Mouse (Mus musculus) T-helper 1 cell (primary cell): ENCODE measurements around the gene Sema5a.

ENCODE experiments used
- in situ Hi-C: fragments of 300-600 bp; cut with MboI, MseI; formaldehyde crosslinking; loops from one replicate; pipeline ENCODE4 v1.15.1; 2025; ENCODE audit warnings: high pct_unique_total_duplicates

Sema5a gene

DNA sequence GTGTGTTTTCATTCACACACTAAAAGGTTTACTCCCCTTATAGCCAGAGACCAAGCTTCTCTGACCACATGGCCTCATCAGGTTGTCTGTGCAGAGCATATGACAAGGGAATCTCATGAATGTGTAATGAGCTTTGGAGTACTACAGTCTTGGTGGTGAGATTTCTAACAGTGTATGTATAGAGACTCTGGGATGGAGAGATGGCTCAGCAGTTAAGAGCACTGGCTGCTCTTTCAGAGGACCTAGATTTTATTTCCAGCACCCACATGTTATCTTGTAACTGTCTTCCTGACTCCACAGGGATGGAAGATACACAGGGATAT lies 189.2 kb downstream of the Sema5a start:
- in situ Hi-C loops: no loop called here

DNA sequence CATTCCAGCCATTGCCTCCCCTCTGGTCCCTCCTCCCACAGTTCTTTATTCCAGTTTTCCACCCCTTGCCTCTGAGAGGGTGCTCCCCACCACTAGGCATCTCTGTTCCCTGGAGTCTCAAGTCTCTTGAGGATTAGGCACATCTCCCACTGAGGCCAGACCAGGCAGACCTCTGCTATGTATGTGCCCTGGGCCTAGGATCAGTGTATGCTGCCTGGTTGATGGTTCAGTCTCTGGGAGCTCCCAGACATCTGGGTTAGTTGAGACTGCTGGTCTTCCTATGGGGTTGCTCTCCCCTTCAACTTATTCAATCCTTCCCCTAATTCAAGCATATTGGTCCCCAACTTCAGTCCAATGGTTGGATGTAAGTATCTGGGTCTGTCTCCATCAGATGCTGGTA lies 189.7 kb downstream of the Sema5a start:
- in situ Hi-C loops: no loop called here

GRCm38 (mm10) chr15:32437654-32438053 lies 193.0 kb downstream of the Sema5a start:
- in situ Hi-C loops: no loop called here

DNA sequence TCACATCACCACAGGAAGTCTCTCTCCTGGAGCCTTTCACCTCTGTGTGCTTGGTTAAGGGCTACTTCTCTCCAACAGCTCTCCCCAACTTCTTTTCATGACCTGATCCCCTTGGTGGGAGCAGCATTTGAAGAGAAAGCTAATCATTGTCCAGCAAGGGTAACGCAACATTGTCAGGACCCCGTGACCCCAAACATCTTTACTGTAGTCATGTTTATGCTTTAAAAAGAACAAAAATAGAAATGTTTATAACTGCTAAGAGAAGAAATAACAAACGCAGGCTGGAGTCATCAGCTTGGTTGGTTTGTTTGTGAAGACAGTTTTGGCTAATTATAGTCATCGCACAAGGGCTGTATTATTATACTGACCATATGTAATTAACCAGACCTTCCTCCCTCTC lies 198.1 kb downstream of the Sema5a start:
- in situ Hi-C loops: no loop called here

GRCm38 (mm10) chr15:32447558-32448349 lies 203.1 kb downstream of the Sema5a start:
- in situ Hi-C loops: no loop called here

- in situ Hi-C loops: no loop called here
These were observed 214.4 kb downstream of the Sema5a start for GRCm38 (mm10) chr15:32459046-32459445.

GRCm38 (mm10) chr15:32460238-32460637 lies 215.6 kb downstream of the Sema5a start:
- in situ Hi-C loops: no loop called here

DNA sequence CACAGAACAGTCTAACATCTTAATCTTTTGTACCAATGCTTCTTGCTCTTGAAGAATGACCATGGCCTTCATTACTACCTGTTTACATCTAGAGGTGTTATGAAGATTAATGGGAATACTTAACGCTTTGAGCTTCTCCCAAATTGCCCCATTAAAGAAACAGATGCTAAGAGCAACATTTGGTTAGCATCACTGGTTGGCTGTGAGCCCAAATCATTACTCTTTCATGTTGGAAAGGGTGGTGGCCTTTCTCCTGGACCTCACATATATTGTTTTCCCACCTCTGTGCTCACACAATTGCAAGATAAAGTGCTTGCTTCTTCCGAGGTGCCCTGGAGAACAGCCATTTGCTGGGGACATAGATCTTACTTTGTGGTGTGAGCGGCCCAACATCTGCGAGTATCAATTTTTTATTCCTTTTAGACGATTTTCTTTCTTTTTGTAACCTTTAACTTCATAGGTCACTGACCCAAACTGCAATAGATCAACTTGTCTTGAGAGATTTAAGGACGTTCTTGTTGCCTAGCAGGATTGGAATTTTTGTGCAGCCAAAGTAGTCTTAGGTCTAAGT lies 227.0 kb downstream of the Sema5a start:
- in situ Hi-C loops: no loop called here

DNA sequence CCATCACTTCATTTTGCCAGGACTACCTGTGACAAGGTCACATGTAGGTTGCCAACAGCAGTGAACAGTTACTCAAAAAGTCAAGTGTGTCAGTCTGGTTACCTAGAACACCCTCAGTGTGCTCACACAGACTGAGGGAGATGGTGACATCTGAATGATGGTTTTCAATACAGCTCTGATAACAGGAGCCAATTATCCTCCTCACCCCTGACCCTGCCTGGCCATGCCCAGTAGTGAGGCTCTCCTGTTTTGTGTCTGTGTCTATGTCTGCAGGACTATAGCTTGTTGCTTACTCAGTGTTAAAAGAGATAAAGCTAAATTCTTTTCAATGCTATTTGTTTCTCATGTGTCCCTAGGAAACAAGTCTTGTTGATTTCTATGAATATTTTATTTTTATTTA lies 236.1 kb downstream of the Sema5a start:
- in situ Hi-C loops: no loop called here

GRCm38 (mm10) chr15:32485064-32485964 lies 240.7 kb downstream of the Sema5a start:
- in situ Hi-C loops: no loop called here

DNA sequence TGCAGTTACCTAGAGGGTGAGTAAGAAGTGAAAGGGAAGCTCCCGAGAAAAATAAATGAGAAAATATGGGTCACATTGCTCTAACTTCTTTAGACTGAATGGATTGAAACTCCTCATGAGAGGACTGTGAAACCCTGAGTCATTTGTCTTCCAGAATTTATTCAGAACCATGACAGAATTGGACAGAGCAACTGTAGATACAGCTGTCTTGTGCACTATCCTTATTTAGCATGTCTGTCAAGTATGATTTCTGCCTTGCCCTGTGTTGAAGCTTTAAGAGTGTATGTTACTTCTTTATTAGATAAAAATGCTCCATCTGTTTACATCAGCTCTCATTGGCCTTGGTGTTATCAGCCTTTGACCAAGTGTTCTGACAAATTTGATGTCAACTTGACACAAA lies 243.4 kb downstream of the Sema5a start:
- in situ Hi-C loops: no loop called here

DNA sequence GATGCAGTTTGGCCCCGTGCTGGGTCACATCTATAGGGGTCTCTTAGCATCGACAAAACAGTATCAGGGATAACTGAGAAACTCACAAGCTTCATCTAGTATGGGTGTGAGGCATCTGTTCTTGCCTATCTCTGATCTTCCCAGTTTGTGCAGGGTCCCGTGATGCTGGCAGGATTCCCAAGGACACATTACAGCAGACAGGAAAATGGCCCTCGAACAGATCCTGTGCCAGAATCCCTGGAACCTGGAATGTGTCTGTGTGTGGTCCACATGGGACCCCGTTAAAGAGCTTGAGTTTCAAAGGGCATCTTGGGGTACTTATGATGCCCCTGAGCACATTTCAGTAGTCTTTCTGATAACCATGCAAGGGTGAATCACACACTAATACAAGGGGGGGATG lies 249.6 kb downstream of the Sema5a start:
- in situ Hi-C loops: no loop called here

DNA sequence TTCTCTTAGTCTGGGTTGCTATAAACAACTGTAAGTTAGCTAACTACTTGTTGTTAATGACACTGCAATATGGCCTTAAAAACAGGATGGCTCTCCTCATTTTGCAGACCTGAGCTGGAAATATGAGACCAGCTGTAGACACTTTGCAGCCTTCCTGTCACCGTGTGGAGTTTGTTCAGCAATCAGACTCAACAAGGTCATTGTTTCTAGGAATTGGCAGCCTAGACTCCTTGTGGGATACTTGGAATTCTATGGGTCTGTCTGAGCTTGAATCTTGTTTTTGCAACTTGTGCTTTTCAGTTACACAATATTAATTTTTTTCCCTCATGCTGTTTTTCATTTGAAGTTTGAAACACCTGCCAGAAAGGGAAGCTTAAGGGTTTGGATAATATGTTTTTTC lies 250.3 kb downstream of the Sema5a start:
- in situ Hi-C loops: no loop called here

DNA sequence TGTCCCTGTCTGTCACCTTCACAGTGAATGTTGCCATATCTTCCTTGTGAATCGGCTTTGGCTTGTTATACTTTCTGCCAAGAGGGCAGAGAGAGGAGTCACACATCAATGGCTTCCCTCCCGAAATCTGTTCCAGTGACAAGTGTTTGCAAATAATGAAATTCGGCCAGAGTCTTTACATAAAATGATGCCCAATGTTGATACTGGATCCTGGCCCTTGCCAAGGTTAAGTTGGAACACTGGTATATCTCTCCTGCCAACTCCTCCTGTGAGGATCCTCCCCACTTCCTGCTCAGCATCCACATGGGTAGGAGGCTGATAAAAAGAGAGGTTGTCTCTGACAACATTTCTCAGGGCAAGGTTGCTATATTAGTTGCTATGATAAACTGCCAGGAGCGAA lies 252.3 kb downstream of the Sema5a start:
- in situ Hi-C loops: no loop called here

GRCm38 (mm10) chr15:32505941-32506340 lies 261.3 kb downstream of the Sema5a start:
- in situ Hi-C loops: no loop called here

DNA sequence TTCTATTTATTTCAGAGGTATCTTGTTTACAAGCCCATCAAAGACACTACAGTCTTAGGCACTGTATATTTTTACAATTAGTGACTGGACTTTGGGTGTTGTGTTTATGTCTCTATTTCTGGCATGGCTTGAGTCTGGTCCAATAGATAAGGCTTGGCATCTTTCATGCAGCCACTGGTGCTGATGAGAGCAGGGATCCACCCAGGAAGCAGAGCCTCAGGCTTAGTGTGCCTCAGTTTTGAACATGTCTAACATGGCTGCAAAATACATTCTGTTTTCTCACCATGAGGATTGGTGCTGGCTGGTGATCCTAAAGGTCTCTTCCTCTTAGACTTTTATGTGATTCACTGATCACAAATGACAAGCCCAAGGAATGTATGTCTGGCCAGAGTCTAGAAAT lies 263.7 kb downstream of the Sema5a start:
- in situ Hi-C loops: no loop called here

DNA sequence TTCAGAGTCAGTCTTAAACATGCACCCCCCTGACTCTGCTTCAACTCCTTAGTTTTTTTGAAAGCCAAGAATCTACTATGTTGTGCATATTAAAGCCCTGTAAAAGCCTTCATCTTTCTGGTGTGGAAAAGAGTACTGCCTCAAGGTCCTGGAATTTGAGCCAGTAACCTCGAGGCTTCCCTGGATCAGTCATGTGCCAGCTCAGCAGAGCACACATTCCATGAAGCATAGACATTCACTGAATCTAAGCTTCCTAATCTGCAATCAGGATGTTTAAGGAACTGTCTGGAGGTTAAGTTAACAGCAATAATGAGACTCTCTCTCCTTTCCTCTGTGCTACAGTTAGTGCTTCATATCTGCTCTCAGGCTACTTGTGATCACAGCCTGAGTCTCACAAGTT lies 270.3 kb downstream of the Sema5a start:
- in situ Hi-C loops: no loop called here

- in situ Hi-C loops: no loop called here
These were observed 273.3 kb downstream of the Sema5a start for GRCm38 (mm10) chr15:32517954-32518353.

DNA sequence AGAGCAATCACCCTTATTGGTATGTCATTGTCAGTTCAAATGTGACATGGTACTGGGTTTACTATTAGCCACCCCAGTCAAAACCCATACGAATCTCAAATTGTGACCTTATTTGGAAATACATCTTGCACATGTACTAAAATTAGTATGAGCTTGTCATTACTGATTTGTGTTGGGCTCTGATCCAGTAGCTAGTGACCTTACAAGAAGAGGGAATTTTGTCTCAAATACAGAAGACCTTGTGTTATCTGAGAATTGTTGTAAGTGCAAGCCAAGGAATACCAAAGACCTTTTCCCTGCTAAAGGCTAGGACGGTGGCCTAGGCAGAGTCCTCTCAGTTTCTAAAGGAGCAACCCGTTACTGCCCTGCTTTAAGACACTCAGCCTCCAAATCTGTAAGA lies 287.9 kb downstream of the Sema5a start:
- in situ Hi-C loops: no loop called here

DNA sequence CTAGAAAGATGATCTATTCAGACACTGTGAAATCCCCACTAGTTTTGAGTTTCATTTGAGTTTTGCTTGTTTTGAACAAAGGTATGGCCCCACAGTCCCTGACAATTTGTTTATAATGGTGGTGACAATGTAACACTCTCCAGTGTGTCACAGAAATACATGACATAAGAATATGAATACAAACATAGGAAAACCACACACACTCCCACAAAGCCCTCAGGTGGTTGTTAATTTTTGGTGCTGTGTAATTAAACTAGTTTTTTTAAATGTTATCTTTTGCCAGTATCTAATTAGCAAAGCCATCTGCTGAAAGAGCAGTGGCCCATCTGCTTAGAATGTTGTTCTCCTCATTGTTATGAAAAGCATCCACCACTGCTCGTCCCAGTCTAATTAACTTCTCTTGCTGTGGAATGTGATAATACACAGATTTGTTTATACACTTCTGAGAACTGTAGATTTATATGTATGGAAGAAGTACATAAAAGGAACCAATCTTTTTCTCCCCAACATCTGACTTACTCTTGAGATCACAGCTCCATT lies 289.0 kb downstream of the Sema5a start:
- in situ Hi-C loops: no loop called here

DNA sequence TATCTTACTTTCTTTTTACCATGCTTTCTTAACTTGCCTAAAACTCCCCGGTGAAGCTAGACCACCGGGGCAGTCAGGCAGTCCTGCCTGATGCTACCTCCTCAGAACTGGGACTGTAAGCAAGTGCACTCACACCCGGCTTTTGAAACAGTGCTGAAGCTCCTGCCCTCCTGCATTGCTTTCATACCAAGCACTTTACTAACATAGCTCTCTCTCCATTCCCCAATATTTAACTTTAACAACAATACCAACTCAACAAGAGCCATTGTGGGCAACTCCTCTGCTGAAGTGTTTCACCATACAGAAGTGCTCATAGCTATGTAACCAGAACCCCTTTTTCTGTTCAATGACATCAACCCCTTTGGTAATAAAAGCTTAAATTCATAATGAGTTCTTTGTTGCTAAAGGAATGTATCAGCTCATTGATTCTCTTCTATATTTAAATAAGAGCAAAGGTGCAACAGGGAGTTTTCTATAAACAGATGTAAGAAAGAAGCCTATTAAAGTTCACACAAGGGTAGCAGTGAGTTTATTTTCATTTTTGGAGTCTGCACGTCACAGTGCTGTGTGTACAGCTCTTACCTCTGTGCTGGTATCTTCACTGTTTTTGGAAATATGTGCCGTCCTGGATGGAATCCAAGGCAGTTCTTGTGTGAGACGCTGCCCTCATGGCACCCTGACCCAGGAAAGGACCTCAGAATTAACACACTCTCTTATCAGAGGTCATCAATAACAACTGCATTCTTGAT lies 292.3 kb downstream of the Sema5a start:
- in situ Hi-C loops: no loop called here

- in situ Hi-C loops: no loop called here
These were observed 292.8 kb downstream of the Sema5a start for GRCm38 (mm10) chr15:32537504-32537792.
